Mouse (Mus musculus): ENCODE data around the gene Naa20. TPM values are rescaled to one million over a fixed set of nuclear protein-coding genes. Genes with fewer than 3 reads are reported as not detected.
A peak's percentile ranks its signal among the peaks of the same experiment; 100 is the strongest.
"Not testable (repeated sequence)": the region's sequence is repeated elsewhere in the genome, so short reads cannot be mapped to it uniquely, and the experiment has no call there.

The Naa20 gene
- polyA plus RNA-seq, 2 experiments from 2014 or later: 124 to 131 TPM

DNA sequence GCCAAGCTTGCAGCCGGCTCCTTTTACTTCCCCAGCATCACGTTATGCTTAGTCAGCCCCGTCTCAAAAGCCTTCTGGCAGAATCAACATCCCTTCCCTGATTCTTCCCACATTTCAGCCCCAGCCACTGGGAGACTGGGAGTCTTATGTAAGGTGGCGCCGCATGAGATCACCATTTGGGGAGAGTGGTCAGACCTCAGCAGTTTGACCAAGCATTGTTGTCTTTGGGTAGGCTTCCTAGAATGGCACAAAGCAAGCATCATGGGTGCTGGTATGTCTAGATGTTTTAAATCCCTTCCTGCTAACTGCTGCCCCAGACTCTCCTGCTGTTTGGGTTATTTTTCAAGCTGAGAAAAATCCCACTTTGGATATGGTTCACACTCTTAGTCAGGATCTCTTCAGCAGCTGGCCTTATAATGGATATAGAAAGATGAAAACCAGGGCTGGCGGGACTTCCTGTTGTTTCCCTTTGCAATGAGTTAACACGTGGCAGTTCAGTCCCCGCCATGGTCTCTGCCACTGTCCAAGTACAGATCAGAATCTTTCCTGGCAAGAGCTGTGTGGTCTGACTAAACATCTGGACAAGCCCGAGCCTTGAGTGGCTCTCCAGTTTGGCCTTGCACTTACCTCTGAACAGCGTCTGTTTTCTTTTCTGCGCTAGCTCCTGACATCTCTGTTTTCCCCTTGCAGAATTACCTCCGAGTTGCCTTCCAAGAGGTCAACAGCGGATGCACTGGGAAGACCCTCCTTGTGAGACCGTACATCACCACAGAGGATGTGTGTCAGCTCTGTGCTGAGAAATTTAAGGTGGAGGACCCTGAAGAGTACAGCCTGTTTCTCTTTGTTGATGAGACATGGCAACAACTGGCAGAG lies 16.8 kb upstream of the Naa20 start:
- ATAC-seq: no peak

DNA sequence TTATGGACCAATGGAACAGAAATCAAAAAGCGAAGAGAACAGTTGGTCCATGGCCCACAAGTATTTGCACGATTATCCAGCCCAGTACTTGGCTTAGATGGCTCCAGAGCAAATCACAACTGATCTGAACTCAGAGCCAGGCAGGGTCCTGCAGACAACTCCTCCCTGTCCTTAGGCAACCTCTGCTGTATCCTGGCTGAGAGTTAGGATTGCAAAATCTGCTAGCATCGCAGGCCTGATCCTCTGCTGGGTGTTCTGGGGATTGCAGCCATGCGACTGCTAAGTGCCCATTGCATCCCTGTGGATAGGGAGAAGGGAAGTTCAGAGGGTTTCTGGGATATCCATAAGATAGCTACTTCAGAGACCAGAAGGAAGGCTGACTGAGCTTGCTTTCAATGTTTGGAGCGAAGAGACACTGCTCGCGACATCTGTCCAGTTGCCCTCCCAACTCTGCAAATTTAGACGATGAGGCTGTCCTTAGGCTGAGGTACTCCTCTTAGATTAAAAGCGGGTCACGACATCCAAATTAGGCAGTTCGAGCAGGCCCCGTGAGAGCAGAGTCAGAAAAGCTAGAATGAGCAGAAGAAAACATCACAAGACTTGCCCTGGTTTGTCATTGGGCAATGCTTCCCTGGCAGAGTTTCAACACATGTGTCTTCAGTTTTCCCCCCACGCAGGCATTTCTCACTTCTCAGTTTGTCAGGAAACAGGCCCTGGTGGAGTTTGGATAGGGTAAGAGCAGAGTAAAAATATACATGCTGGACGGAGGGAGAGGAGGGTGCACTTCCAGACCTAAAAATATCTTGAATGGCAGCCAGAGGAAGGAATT lies 13.7 kb upstream of the Naa20 start:
- ATAC-seq: no peak

DNA sequence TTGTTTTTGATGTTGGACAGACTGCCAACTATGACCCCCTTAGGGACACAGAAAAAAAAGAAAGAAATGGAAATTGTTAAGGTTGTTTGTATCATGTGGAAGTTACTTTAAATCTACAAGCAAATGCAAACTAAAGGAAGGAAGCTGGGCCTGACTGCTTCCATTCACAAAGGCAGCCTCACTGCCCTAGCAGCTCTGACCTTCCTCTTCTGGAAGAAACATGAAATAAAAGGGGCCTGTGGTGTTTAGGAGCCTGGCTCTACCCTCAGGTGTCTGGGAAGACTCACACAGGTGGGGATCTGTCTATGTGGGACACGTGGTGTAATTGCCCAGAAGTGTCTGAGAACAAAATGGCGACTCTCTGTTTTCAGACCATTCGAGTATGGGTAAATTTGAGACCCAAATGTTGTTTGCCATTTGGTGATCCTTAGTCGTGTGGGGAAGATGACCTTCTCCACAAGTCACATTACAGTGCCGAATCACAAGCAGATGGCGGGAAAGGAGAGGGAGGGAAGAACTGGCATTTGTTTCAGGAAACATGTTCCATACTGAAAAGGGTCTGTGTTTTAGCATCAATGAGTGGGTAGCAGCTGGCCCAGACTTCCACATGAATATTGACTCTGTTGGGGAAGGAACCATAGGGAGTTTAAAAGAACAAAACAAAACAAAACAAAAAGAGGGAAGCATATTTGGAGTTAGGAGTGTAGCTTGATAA lies 13.0 kb upstream of the Naa20 start:
- no peak for ATAC-seq

DNA sequence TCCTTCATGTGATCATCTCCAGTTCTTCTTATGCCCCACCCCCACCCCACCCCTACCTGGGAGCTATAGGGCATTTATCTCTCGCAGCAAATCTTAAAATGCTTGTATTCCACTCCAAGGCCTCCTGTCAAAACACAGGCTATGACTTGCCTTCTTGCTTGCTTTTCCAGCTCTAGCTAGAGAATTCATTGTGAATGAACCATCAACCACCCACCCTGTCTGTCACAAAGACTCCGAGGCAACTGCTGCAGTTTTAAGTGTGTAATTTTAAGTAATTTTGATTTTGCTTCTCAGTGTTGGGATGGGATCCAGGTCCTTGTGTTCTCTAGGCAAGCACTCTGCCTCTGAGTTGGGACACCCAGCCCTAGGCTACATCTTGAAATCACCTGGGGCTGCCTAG lies 11.3 kb upstream of the Naa20 start:
- ATAC-seq: no peak

DNA sequence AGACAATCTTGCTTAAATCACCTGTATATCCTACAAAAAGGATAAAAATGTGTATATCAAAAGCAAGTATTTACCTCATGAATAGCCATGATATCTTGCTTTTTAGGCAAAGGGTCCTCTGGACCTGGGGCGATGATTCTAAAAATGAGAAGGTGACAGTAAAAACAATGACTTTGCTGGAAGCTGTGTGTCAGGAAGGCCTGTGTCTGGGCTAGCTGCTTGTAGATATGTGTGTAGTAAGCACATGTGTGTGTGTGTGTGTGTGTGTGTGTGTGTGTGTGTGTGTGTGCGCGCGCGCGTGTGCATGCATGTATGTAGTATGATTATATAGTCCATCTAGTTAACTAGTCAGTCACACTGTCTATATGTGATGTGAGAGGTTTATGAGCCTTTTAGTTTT lies 8.1 kb upstream of the Naa20 start:
- no peak for ATAC-seq

DNA sequence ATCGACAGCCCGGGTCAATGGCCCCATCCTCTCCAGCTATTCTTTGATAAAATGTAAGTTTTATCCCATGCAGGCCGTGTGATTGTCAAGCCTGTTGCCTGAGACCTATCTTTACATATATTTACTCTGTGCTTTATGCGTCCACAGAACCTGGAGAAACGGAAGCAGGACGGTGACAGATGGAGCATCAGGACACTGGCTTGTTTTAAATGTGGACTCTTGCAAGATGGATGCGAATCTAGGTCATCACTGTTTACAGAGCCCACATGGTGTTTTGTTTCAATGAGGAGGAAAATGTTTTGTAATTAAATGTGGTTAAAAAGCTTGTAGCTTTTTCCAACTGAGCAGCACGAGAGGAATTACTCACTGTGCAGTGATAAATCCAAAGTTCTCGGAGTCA lies 3.8 kb upstream of the Naa20 start:
- no peak for ATAC-seq

DNA sequence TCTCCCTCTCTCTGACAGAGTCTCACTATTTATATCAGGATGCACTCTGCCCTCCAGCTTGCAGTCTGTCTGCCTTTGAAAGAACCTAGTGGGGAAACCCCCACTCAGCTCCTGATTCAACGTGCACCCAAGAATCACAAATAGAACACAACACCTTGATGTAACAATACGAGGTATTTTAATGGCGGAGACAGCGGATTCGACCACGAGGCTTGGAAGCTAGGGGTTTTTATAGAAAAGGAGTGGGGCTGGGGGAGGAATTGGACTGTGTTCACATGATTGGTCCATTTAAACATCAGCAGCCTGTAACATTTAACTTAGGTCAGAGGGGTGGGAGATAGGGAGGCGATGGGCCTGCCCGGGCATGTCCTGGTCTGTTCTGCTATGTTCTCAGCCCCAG lies 1.6 kb upstream of the Naa20 start:
- not testable (repeated sequence) for ATAC-seq

DNA sequence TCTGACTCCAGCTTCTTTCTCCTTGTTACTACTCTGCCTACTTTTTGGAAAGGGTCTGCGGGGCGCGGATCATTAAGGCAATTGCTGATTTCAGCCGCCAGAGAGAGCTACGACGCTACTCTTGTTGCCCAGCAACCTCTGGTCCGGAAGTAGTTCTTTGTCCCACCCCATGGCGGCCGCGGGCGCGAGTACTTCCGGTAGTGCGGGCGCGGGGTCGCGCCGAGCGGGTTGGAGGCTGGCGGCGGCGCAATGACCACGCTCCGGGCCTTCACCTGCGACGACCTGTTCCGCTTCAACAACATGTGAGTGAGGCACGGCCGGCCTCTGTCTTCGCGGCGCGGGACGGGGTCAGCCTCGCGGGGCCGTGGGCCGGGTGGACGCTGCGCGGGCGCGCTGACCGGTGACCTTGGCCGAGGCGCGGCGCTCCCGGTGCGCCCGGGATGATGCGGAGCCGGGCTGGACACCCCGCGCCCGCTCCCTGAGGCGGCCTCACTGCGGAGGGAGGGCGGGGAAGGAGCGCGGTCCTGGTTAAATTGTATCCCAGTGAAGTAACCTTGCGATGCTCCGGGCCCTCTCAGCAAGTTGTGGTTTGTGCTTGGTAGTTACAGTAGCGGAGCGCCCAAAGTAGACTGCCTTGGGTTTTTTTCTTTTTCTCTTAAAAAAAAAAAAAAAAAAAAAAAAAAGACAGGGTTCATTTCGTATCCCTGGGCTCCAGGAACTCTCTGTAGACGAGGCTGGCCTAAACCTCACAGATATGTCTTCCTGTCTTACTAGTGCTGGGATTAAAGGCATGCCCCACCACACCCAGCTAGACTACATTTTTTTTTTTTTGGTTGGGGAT lies 1.4 kb downstream of the Naa20 start:
- peak; percentile 88 for ATAC-seq

DNA sequence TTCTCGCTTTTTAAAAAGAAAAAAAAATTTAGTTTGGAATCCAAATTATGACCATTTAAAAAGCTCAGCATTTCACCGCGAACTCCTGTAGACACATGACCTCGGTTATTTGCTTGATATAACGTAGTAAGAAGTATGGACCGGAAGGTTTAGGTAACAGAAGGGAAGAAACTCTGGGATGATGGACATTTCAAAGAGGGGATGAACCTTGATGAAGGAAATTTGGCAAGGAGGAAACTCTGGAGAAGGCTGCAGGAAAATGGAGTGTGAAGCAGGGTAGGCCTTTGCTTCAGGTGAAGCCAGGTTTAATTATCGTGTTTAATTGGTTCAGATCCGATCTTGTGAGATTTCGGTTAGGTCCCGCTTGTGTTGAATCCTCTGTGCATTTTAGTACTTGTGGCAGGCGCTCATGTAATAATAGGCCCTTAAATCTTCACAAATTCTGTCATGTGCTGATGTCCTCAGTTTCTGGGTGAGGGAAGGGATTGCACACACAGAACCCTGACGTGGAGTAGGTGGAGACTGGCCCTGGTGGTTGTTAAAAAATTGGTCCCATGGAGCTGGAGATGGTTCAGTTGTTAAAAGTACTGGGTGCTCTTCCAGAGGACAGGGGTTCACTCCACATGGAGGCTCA lies 2.2 kb downstream of the Naa20 start:
- no peak for ATAC-seq

DNA sequence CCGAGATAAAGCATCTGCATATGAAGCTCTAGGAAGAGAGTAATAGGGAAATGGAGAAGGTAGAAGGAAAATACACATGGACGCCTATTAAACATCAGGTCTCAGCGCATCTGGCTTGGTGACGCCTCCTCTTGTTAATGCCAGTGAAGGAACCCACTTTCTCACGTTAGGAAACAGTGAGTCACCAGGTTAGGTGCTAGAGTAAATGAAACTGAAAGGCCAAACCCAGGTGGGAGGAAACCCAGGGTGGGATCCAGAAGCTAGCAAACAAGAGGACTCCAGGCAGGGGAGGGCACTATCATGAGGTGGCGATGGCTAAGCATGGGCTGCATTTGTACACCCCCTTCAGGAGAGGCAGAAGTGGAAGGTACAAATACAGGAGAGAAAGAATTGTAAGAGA lies 3.3 kb downstream of the Naa20 start:
- ATAC-seq: peak; percentile 76

DNA sequence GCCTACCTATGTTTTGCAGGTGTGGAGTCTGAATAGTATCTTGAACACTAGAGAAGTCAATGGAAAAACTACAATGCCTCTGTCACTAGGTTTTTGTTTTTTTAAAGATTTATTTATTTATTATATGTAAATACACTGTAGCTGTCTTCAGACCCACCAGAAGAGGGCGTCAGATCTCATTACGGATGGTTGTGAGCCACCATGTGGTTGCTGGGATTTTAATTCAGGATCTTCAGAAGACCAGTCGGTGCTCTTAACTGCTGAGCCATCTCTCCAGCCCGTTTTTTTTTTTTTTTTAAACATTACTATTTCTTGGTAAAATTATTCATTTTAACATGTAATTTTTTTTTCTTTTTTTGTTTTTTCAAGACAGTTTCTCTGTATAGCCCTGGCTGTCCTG lies 4.0 kb downstream of the Naa20 start:
- ATAC-seq: not testable (repeated sequence)

DNA sequence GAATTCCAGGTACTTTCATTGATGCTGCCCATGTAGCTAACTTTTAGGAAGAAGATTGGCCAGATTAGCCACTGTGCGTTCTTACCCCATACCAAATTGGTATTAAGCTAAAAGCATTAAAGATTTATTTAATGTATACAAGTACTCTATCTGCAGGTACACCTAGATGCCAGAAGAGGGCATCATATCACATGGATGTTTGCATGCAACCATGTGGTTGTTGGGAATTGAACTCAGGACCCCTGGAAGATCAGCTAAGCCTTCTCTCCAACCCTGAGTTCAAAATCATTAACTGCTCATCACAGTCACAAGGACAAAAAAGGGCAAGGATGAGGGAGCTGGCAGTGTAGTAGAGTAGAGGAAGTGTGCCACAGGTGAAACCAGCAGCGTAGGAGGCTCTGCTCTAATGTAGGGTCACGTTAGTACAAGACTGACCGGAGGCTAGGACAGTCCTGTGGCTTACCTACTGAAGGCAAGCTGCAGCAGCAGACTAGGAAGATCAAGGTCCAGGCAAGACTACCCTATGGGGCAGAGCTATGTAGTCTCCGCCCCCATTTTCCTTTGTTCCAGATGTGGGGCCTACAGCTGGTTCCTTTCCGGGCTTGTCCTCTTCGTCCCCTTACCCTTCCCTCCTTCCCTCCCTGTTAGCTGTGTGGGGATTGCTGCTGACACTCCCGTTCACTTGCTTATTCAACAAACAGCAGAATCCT lies 19.2 kb downstream of the Naa20 start:
- ATAC-seq: no peak

DNA sequence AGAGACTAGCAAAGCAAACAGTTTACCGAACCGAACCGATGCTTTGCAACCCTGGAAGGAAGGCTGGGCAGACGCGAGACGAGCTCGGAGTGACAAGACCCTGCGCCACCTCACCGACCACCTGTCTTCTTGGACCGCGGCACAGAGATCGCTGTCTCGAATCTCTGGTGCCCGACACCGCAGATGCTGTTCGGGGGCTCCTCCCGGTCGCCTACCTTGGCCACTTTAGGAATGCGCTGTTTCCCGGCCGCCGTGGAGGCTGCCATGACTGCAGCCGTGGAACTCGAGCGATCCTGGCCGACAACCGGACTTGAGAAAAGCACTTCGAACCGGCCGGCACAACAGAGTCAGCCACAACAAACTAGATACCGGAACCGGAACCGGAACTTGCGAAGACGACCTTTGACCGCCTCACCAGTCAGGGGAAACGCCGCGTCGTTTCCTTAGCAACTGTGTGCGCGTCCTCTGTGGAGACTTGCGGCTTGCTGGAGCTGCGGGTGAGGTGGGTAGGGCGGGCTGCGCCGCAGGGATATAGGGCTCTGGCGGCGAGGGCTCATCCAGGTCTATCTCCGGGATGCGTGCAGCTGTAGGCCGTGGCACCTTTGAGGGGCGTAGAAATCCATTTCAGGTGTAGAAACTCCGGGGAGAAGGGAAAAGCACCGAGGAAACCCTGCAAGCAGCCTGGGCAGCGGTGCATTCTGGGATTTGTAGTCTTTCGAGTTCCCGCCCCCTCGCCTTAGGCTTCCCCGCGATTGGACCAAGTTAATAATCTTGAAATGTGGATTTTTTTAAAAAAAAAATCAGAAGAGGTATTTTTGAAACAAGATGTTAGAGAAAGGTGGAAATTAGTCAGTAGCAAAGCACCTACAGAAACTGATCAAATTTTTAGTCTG lies 32.7 kb downstream of the Naa20 start, which contains the start of the genes Cfap61 and Crnkl1:
Gene Cfap61, plus strand, starts transcription at position 446 of the 893 bp plus-strand sequence.
Gene Crnkl1, minus strand, starts transcription at position 676 of the 893 bp plus-strand sequence.
- ATAC-seq: peak; percentile 100

DNA sequence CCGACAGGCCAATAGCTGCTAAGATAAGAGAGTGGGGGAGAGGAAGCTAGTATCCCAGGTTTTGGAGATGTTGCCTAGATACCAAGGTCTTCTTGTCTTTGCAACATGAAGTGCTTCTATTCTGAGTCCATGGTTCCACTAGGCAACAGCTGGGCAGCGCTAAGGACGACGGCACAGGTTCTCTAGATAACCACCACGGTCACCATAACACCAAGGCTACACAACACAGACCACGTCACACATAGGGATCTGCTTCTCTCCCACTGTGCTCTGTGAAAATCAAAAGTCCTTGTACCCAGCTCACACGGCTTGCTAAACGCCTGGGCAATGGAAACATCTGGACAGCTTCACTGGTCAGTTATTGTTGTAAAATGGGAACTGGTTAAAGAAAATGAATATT lies 35.1 kb downstream of the Naa20 start:
- no peak for ATAC-seq

DNA sequence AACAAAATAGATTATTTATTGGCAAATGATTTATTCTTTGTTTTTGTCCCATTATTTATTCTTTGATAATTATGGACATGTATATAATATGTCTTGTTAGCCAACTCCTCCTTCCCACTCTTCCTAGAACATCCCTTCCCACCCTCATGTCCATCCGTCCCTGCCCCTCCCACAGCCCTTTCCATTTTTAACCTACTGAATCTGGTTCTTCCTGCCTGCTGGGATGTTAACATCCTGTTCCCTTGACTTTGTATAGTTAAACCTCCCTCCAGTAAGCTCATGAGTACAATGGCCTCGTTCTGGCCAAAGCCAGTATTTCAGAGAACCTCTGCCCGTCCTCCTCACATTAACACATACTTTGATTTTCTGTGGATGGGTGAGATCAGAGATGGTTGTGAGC lies 39.5 kb downstream of the Naa20 start:
- ATAC-seq: no peak

DNA sequence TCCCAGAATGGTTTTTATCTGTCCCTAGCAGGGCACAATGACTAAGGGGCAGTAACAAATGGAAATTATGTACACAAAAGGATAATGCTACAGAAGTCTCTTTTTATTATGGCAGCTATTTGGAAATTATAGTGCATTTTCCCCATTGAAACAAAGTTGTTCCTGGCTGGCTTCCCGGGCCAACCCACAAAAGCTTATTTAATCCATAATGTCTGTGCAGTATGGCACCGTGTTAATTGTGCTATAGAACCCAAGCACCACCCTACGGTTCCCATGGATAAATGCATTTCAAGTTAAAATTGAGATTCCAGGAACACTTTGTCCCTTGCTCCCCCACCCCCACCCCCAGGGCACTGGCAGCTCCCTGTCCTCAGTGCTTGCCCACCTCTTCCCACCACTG lies 42.4 kb downstream of the Naa20 start:
- no peak for ATAC-seq

DNA sequence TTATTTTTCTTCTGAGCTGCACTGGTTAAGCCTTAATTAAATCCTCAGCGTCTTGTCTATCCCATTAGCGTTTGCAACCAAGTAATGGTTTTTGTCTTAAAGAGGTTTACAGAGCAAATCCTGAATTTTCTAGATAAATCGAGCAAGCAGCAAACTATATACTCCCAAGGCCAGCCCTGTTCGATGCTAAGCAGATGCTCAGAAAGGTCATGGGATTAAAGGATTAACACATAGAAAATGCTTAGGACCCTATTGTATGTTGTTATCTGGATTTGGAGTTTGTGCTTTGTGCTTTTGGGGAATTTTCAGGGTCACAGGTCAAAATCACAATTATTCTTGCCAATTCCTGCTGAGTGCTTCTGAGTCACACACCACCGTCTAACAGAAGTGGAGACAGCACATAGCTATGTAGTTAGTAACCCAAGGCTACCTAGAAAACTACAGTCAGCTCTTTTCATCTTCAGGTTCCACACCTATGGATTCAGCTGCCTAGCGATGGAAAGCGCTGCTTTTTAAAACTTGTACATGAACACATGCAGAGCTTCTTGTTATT lies 46.6 kb downstream of the Naa20 start:
- no peak for ATAC-seq

DNA sequence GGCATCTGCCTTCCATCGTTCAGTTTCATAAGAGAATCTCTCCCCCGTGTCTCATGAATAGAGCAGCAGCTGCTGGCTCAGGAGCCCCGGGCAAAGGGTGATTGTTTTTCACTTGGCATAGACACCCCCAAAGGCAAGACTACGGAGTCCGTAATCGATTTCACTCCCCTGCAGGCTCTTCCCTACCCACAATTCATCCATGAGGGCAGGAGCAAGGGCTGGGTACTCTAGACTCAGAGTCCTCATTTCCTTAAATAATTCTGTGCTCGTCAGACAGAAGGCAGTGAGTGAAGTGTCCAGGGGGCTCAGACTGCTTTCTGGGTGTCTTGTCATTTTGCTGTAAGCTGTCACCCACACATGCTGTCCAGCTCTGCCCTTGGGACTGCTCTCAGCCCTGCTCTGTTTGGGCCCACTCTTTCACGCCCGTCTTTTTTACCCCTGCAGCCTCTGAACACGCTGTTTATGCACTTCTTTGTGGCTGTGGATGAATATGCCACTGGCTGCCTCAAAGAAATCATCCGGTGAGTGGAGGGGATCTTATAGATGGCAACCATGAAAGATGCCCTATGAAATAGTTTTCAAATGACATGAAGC lies 47.7 kb downstream of the Naa20 start:
- ATAC-seq: no peak

DNA sequence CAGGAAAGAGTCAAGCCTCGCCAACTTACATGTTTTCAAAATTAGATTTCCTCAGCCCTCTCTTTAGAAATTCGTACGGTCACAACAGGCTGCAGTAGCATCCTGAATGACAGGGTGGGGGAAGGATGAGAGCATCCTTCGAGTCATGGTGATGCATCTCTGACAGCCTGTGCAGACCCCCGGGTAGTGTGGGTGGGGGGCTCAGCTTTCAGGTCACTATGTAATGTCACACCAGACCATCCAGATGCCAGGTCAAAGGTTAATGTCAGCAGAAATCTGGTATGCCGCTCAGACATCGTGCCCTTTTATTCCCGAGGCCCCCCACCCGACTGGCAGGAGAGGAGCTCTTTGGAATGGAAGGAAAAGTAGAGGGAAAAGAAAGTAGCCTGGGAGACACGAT lies 48.3 kb downstream of the Naa20 start:
- ATAC-seq: no peak
